Mouse (Mus musculus) brown adipose tissue, adult 24 weeks (tissue): ENCODE data around the gene 1700018G05Rik. TPM values are rescaled to one million over a fixed set of nuclear protein-coding genes. Genes with fewer than 3 reads are reported as not detected.
A peak's percentile ranks its signal among the peaks of the same experiment; 100 is the strongest.
"Not testable (repeated sequence)": the region's sequence is repeated elsewhere in the genome, so short reads cannot be mapped to it uniquely, and the experiment has no call there.

Source experiments
- H3K27ac ChIP-seq: fragments of 200-500 bp; replicated peaks from 2 replicates; pipeline ENCODE4 v1.5.1; 2012; ENCODE audit warnings: low read depth, mild to moderate bottlenecking, low read length
- H3K4me1 ChIP-seq: fragments of 200-500 bp; 2 replicates; pipeline ENCODE4 v1.6.1; 2012; ENCODE audit warnings: low read length, mixed read lengths; ENCODE audit not compliant: control insufficient read depth, insufficient read depth, insufficient read length
- H3K4me3 ChIP-seq: fragments of 200-500 bp; 2 replicates; pipeline ENCODE4 v1.5.1; 2012; ENCODE audit warnings: low read depth, mild to moderate bottlenecking, low read length, moderate library complexity; ENCODE audit not compliant: insufficient read depth
- polyA plus RNA-seq: library from polyadenylated mRNA; stranded (reverse); fragments of >200 nt; gene quantifications from 2 replicates; pipeline ENCODE4 v1.2.4, GENCODE M21; 2012; ENCODE audit not compliant: missing spikeins, insufficient read depth, insufficient read length

1700018G05Rik gene
- polyA plus RNA-seq = not detected in 2 replicates

- H3K4me1 ChIP-seq, H3K27ac ChIP-seq, H3K4me3 ChIP-seq: not testable (repeated sequence)
Measured at GRCm38 (mm10) chrX:102928072-102928471, at the start of gene 1700018G05Rik. 1700018G05Rik (plus strand) TSS chrX:102928372.

- not testable (repeated sequence) for H3K27ac ChIP-seq, H3K4me1 ChIP-seq, H3K4me3 ChIP-seq
Measured at GRCm38 (mm10) chrX:102908587-102908986, 19.6 kb upstream of the 1700018G05Rik start, which contains the start of the genes Dmrtc1a and 1700011M02Rik. Dmrtc1a (minus strand) TSS chrX:102908687. 1700011M02Rik (plus strand) TSS chrX:102908905.

- not testable (repeated sequence) for H3K4me1 ChIP-seq, H3K4me3 ChIP-seq, H3K27ac ChIP-seq
Measured at GRCm38 (mm10) chrX:102914823-102915222, 13.3 kb upstream of the 1700018G05Rik start.

- not testable (repeated sequence) for H3K4me3 ChIP-seq, H3K27ac ChIP-seq, H3K4me1 ChIP-seq
Measured at GRCm38 (mm10) chrX:102926707-102927106, 1.5 kb upstream of the 1700018G05Rik start.

- Histone ChIP-seq H3K27ac (no peak overlapping the region), H3K4me1 (no peaks in the 10 kb centered on the region), H3K4me3 (no peak overlapping the region)
Measured at GRCm38 (mm10) chrX:102932992-102933570, 4.9 kb downstream of the 1700018G05Rik start.

GRCm38 (mm10) chrX:102933571-102934394 lies 5.6 kb downstream of the 1700018G05Rik start:
- H3K27ac ChIP-seq = no peak overlapping the region
- H3K4me3 ChIP-seq = peak overlapping the region; percentile 49; the same call in 1 of the 2 replicates
- H3K4me1 ChIP-seq = no peaks in the 10 kb centered on the region

- H3K27ac ChIP-seq = no peak overlapping the region
- H3K4me1 ChIP-seq = no peaks in the 10 kb centered on the region
- H3K4me3 ChIP-seq = no peak overlapping the region
Measured at GRCm38 (mm10) chrX:102934395-102934764, 6.2 kb downstream of the 1700018G05Rik start.

GRCm38 (mm10) chrX:102936743-102937142 lies 8.6 kb downstream of the 1700018G05Rik start:
- Histone ChIP-seq H3K4me3 (no peak overlapping the region), H3K27ac (no peak overlapping the region), H3K4me1 (no peaks in the 10 kb centered on the region)

- not testable (repeated sequence) for H3K4me1 ChIP-seq, H3K27ac ChIP-seq
Measured at GRCm38 (mm10) chrX:102950136-102950535, 22.0 kb downstream of the 1700018G05Rik start.

GRCm38 (mm10) chrX:102958917-102959316 lies 30.7 kb downstream of the 1700018G05Rik start:
- Histone ChIP-seq H3K4me3 (no peak overlapping the region), H3K27ac (no peak overlapping the region), H3K4me1 (no peaks in the 10 kb centered on the region)

More at GRCm38 (mm10) chrX:102950136-102950535, 22.0 kb downstream of the 1700018G05Rik start:
- H3K4me3 ChIP-seq = not testable (repeated sequence)

- Histone ChIP-seq H3K4me1 (no peaks in the 10 kb centered on the region), H3K27ac (no peak overlapping the region), H3K4me3 (no peak overlapping the region)
Measured at GRCm38 (mm10) chrX:102960581-102960980, 32.4 kb downstream of the 1700018G05Rik start.

Other genes with a start within 250 kb of the 1700018G05Rik start
- gene Gm3880, start 241.4 kb upstream of the 1700018G05Rik start, polyA plus RNA-seq = not detected in 2 replicates
- not detected in 2 replicates for gene Gm9112, start 220.7 kb upstream of the 1700018G05Rik start, polyA plus RNA-seq
- gene Dmrtc1b, start 220.5 kb upstream of the 1700018G05Rik start, polyA plus RNA-seq = not detected in 2 replicates
- not detected in 2 replicates for gene Dmrtc1c1, start 125.4 kb upstream of the 1700018G05Rik start, polyA plus RNA-seq
- gene Dmrtc1c2, start 73.8 kb upstream of the 1700018G05Rik start, polyA plus RNA-seq = not detected in 2 replicates
- not detected in 2 replicates for gene 1700031F05Rik, start 60.4 kb upstream of the 1700018G05Rik start, polyA plus RNA-seq
- gene Dmrtc1a, start 19.7 kb upstream of the 1700018G05Rik start, polyA plus RNA-seq = 1.5 TPM in 1 of 2 replicates, not detected in the other
- not detected in 2 replicates for gene 1700011M02Rik, start 19.5 kb upstream of the 1700018G05Rik start, polyA plus RNA-seq